Mouse (Mus musculus): ENCODE measurements around the gene Nkx2-3. TPM values are rescaled to one million over a fixed set of nuclear protein-coding genes. Genes with fewer than 3 reads are reported as not detected.

The Nkx2-3 gene
- total RNA-seq, 2 experiments from 2014 or later, result not detected

DNA sequence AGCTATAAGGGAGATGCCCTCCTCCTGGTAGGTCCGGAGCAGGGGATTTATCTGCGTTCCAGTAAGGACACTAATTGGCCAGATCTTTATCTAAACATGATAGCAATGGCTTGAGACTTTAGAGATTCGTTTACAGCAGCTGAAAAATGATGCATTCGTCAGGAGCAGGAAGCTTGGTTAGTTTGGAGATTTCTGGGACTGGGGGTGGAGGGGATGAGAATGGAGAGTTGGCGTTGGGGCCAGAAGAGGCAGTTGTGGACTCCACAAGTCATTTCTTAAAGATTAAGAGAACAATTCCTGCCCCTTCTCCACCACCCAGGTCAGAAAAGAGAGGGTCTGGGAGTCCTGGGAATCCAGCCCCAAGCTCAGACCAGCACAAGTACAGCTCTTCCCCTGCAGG lies 8.6 kb upstream of the Nkx2-3 start:
- intact Hi-C loops (cut with DNase I), result loop anchor here (5.0 kb wide), 1 partner anchor 216 kb away; the partner anchor contains the start of gene Hpse2
- DNase-seq (ENCODE audit: low spot score), result no peak

- no peak for DNase-seq (ENCODE audit: low spot score)
- intact Hi-C loops (cut with DNase I), result loop anchor here (5.0 kb wide), 1 partner anchor 217 kb away; the partner anchor contains the start of gene Hpse2
These were observed 7.5 kb upstream of the Nkx2-3 start for GRCm38 (mm10) chr19:43604492-43605120.

- DNase-seq (ENCODE audit: low spot score), result no peak
These were observed 6.2 kb upstream of the Nkx2-3 start for GRCm38 (mm10) chr19:43605666-43606551.

GRCm38 (mm10) chr19:43606552-43607530 lies 5.3 kb upstream of the Nkx2-3 start:
- intact Hi-C loops (cut with DNase I), result no loop called here
- DNase-seq (ENCODE audit: low spot score), result no peak

More at GRCm38 (mm10) chr19:43605666-43606551, 6.2 kb upstream of the Nkx2-3 start:
- intact Hi-C loops (cut with DNase I), result no loop called here

- DNase-seq (ENCODE audit: low spot score), result no peak
- intact Hi-C loops (cut with DNase I), result no loop called here
These were observed 4.1 kb upstream of the Nkx2-3 start for GRCm38 (mm10) chr19:43607842-43608680.

DNA sequence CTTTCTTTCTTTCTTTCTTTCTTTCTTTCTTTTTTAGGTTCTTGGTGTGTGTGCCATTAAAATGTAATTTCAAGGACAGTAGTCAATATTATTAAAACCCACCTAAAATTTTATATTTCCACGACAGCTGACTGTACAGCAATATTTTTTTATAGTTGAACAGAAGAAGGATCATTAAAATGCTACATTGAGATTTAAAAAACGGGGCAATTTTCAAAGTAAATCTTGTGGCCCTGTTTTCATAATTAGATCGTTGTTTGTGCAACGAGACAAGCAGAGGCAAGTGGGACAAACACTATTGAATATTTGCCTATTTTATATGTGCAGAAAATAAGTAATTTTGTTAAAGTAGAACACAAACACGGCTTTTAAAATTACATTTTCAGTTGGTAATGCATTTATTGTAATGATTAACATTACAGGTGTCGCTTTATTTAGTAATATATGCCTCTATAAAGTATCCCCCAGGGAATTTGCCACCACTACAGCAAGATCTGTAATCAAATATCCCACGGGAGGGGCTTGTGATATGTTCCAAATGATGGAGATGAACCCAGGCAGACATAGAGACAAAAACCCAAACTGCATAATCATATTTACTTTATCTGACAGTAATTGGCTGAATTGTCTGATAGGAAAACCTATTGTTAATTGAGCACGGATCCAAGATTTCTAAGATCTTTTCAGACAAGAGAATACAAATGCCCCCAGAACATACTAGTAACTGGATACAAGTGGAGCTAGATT lies 3.2 kb upstream of the Nkx2-3 start:
- intact Hi-C loops (cut with DNase I), result no loop called here
- no peak for DNase-seq (ENCODE audit: low spot score)

GRCm38 (mm10) chr19:43609458-43610330 lies 2.4 kb upstream of the Nkx2-3 start:
- no peak for DNase-seq (ENCODE audit: low spot score)
- intact Hi-C loops (cut with DNase I), result loop anchor here (5.0 kb wide), 1 partner anchor 37 kb away; no protein-coding TSS in a partner anchor

DNA sequence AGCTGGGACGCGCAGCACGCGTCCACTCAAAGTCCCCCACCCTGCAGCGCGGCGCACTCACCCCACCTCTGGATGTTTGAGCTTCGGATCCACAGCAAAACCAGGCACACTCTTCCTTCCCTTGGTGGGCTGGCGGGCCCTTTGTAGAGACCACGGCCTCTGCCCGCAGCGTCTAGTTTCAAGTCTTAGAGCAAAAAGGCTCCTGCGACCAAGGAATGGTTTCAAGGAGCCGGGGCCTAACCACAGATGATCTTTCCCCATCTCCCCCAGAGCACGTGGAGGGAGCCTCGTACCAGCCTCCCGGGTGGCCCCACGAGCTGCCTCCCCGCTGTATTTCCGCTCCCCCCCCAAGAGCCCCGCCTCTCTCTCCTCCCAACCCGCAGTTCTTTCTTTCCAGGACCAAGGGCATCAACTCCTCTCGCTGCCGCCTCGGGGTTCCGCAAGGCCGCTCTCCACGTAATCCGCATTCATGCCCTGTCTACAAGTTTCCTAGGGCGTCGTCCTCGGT lies 1.7 kb upstream of the Nkx2-3 start:
- intact Hi-C loops (cut with DNase I), result loop anchor here (5.0 kb wide), 1 partner anchor 38 kb away; no protein-coding TSS in a partner anchor
- DNase-seq (ENCODE audit: low spot score), result no peak

- DNase-seq (ENCODE audit: low spot score), result no peak
- intact Hi-C loops (cut with DNase I), result loop anchor here (5.0 kb wide), 1 partner anchor 39 kb away; no protein-coding TSS in a partner anchor
These were observed 1.0 kb upstream of the Nkx2-3 start for GRCm38 (mm10) chr19:43611110-43611509.

GRCm38 (mm10) chr19:43611561-43611960 lies 564 bp upstream of the Nkx2-3 start:
- DNase-seq (ENCODE audit: low spot score), result no peak
- intact Hi-C loops (cut with DNase I), result loop anchor here (5.0 kb wide), 1 partner anchor 39 kb away; no protein-coding TSS in a partner anchor

DNA sequence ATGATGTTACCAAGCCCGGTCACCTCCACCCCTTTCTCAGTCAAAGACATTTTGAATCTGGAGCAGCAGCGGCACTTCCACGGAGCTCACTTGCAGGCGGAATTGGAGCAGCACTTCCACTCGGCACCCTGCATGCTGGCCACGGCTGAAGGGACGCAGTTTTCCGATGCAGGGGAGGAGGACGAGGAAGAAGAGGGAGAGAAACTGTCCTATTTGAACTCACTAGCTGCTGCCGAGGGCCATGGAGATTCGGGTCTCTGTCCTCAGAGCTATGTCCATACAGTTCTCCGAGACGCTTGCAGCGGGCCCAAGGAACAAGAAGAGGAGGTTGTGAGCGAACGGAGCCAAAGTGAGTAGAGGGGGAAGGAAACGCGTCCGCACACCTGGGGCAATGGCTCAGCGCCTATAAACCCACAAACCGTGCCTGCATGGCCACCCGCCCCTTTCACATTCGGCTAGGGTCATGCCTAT lies 411 bp downstream of the Nkx2-3 start:
- intact Hi-C loops (cut with DNase I), result loop anchor here (5.0 kb wide), 1 partner anchor 40 kb away; no protein-coding TSS in a partner anchor
- no peak for DNase-seq (ENCODE audit: low spot score)

DNA sequence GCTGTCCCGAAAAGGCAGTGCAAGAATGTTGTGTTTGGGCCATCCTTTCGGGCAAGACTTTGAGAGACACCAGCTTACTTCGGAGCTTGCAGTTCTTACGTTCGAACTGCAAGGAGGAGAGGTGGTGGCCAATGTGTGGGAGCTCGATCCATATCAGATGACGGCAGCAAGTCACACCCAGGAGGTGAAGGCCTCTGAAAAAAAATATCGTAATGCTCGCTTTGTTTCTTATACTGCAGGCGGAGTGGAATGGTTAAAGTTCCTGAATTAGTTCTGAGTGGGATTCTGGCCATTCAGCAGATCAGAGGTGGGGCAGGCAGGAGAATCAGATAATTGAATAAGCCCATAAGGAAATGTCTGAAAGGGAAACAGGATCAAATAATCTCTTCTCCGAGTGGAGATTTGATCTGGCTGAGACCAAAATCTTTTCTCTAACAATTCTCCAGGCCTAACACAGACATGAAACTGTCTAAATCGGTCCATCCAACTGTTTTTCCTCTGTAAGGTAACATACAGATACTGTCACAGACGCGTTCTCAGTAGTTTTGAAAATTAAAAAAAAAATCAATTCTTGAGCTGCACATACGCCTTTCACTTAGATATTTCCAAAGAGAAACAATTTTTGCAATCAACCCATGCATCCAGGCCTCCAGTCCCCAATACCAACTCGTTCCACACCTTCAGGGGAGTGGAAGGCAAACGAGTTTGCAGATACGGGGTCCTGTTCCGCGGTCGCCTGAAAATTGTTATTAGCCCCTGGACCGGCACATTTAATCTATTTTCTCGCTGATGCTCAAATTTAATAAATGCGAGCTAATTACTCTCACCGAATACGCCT lies 1.4 kb downstream of the Nkx2-3 start:
- no peak for DNase-seq (ENCODE audit: low spot score)
- intact Hi-C loops (cut with DNase I), result loop anchor here (5.0 kb wide), 1 partner anchor 41 kb away; no protein-coding TSS in a partner anchor

GRCm38 (mm10) chr19:43614341-43615073 lies 2.4 kb downstream of the Nkx2-3 start:
- no peak for DNase-seq (ENCODE audit: low spot score)
- intact Hi-C loops (cut with DNase I), result loop anchor here (5.0 kb wide), 1 partner anchor 42 kb away; no protein-coding TSS in a partner anchor

DNA sequence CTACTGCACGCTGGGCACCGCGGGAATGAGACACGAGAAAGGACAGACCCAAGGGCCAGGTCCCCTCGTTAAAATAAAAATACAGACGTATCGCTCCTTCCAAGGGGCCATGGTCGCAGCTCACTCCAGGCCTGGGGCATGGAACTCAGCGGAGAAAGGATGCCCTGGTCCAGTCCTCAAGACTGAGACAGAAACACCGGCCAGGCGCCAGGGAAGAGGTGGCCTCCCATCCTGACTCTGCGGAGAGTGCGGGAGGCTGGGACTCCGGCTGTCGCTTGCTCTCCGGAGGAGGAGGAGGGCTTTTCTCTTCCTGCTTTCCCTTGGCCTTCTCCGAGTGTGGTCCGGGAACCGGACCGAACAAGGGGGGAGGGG lies 2.9 kb downstream of the Nkx2-3 start:
- no peak for DNase-seq (ENCODE audit: low spot score)
- intact Hi-C loops (cut with DNase I), result no loop called here

All from heart, postnatal 25 days (tissue).